Mouse (Mus musculus): ENCODE data around the gene Gtf2ird1. TPM values are rescaled to one million over a fixed set of nuclear protein-coding genes. Genes with fewer than 3 reads are reported as not detected.

Gene Gtf2ird1
- total RNA-seq, 2 experiments from 2014 or later: 22.8 to 25.4 TPM

DNA sequence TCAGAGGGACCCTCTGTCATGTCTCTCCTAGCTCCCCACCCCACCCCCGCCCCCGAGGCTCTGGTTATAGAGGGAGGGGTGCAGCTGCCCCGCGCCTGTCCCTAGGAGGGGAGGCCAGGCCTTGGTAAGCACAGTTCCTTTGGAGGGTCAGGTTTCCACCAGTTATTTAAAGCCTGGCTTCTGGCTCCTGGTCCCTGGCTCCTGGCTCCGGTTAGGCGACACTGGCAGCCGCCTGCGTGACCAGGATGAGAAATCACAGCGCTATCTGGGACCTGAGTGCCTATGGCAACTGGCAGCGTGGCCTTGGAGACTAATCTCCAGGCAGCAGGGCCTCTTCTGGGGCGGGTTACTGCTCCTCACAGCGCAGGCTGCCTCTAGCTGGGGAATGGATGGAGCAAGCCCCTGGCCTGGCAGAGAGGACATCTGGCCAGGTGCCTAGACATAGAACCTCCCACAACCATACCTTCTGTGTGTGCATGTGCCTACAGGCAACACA is 20.6 kb downstream of the Gtf2ird1 start:
- peak overlapping the region; percentile 18; the same call in 1 of the 2 replicates for H3K27ac ChIP-seq
- DNase-seq (ENCODE audit: low spot score in 2 of 2): peak; percentile 16 to 38
- no peak overlapping the region for H3K4me3 ChIP-seq
- TF ChIP-seq CTCF (conservative IDR thresholded peaks at IDR 0.05): no peak

- DNase-seq (ENCODE audit: low spot score in 2 of 2): no peak
- no peak overlapping the region for H3K27ac ChIP-seq
- no peak overlapping the region for H3K4me3 ChIP-seq
- TF ChIP-seq CTCF (conservative IDR thresholded peaks at IDR 0.05): no peak
Measured at GRCm38 (mm10) chr5:134433137-134433536, 23.4 kb downstream of the Gtf2ird1 start.

GRCm38 (mm10) chr5:134430087-134430486 is 26.4 kb downstream of the Gtf2ird1 start:
- no peak for DNase-seq (ENCODE audit: low spot score in 2 of 2)
- no peak overlapping the region for H3K4me3 ChIP-seq
- no peak for TF ChIP-seq CTCF (conservative IDR thresholded peaks at IDR 0.05)
- H3K27ac ChIP-seq: no peak overlapping the region

DNA sequence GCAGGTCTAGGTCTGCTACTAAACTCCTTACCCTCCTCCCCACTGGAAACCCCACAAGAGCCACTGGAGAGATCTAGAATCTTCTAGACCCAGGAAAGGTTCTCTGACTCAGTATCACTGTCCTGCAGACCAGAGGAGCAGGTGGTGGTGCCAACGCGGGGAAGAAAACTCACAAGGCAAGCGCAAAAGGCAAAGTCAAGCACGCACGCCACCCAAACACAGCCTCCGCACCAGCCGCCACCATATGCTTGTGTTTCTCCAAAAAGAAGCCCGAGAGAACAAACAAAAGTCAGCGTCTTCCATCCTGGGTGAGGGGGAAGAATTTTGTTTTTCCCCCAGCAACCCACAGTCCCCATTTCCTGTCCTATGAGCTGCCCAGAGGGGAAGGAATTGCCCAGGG is 28.9 kb downstream of the Gtf2ird1 start:
- H3K4me3 ChIP-seq: no peak overlapping the region
- H3K27ac ChIP-seq: no peak overlapping the region
- DNase-seq (ENCODE audit: low spot score in 2 of 2): peak; percentile 49 to 55
- no peak for TF ChIP-seq CTCF (conservative IDR thresholded peaks at IDR 0.05)

DNA sequence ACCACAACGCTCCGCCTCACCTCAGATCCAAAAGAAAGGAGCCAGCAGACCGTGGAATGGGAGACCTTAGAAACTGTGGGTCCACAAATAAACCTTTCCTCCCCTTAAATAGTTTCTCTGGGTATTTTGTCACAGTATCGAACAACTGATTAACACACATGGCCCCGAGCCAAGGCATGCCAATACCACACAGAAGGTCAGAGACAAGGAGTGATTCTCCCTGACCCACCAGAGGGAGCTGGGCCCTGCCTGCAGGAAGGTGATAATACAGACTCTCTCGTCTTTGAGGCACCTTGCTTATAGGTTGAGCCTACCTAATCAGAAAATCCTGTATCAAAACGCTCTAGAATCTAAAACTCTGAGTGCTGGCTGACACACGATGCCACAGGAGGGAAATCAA is 30.9 kb downstream of the Gtf2ird1 start:
- DNase-seq (ENCODE audit: low spot score in 2 of 2): no peak
- Histone ChIP-seq H3K4me3 (no peak overlapping the region), H3K27ac (no peak overlapping the region)
- no peak for TF ChIP-seq CTCF (conservative IDR thresholded peaks at IDR 0.05)

DNA sequence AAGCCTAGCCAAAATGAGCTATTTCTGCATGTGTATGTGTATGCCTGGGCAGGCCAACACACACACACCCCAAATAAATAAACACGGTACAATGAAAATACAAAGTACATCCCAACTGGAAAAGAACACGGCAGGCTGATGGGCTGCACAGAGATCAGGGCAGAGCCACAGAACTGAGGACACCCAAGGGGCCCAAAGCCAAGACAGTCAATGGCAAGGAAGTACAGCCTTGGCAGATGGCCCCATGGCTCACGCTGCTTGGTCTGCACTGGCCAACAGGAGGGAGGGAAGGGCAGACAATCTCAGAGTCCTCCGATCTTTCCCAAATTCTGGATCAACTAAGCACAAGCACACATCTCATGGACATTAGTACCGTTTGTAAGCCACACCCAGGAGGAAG is 32.6 kb downstream of the Gtf2ird1 start:
- DNase-seq (ENCODE audit: low spot score in 2 of 2): peak in 1 of 2 experiments; percentile 23
- Histone ChIP-seq H3K27ac (0 out of 2 replicates have a peak overlapping the region, but pooled peaks have one; percentile 18), H3K4me3 (no peak overlapping the region)
- TF ChIP-seq CTCF (conservative IDR thresholded peaks at IDR 0.05): no peak

- no peak for TF ChIP-seq CTCF (conservative IDR thresholded peaks at IDR 0.05)
- DNase-seq (ENCODE audit: low spot score in 2 of 2): no peak
- no peak overlapping the region for H3K27ac ChIP-seq
- H3K4me3 ChIP-seq: no peak overlapping the region
Measured at GRCm38 (mm10) chr5:134423372-134423771, 33.1 kb downstream of the Gtf2ird1 start.

- TF ChIP-seq CTCF (conservative IDR thresholded peaks at IDR 0.05): no peak
- DNase-seq (ENCODE audit: low spot score in 2 of 2): no peak
- Histone ChIP-seq H3K27ac (no peak overlapping the region), H3K4me3 (no peak overlapping the region)
Measured at GRCm38 (mm10) chr5:134422265-134422925, 34.1 kb downstream of the Gtf2ird1 start.

- no peak overlapping the region for H3K4me3 ChIP-seq
- H3K27ac ChIP-seq: no peak overlapping the region
- no peak for TF ChIP-seq CTCF (conservative IDR thresholded peaks at IDR 0.05)
- DNase-seq (ENCODE audit: low spot score in 2 of 2): peak in 1 of 2 experiments; percentile 23
Measured at GRCm38 (mm10) chr5:134421061-134421460, 35.5 kb downstream of the Gtf2ird1 start.

DNA sequence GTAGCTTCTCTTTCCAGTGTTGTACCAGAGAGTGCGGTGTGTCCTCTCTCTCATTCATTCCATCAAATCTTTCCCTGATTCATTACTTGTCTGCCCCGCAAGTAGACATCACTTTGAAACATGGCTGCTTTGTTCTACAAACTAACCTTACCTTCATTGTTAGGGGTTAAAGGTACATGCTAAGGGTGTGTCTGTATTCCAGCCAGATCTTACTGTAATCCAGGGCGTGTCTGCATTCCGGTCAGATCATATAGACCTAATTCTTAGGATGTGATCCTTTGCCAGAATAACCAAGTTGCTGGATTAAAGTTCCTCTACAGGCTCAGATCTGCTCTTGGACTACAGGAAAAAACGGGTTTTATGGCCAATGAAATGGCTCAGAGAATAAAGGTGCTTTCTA is 36.8 kb downstream of the Gtf2ird1 start:
- TF ChIP-seq CTCF (conservative IDR thresholded peaks at IDR 0.05): no peak
- DNase-seq (ENCODE audit: low spot score in 2 of 2): no peak

DNA sequence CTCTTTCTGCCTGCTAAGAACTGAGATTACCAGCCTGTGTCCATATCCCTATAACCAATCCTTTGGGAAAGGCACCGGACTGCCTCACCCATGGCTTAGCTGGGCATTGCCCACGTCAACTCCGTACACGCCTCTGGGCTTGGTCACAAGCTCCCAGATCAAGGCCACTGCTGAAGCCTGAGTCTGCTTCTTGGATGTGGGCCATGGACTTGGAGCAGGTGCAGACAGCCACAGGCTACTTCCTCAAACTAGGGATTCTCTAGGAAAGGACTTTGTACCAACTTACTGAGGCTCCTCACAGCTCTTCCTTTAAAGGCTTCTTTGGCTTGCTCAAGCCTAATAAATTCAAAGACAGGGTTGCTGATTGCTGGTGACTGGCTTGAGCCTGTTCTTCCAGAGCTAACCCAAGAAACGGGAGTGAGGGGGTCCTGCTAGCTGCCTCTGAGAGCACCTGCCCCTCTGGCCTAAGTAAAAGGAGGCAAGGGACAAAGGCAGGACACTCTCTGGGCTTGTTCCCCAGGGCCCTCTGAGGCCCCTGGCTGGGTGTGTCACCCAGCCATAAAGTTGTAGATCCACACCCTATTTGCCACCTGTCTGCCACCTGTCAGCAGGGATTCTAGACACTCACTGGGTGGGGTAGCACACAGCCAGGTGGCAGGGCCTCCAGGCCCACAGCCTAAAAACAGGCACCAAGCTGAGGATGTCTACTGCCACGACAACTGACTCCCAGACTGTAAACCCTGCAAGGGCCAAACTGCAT is 38.0 kb downstream of the Gtf2ird1 start:
- TF ChIP-seq CTCF (conservative IDR thresholded peaks at IDR 0.05): no peak
- no peak for DNase-seq (ENCODE audit: low spot score in 2 of 2)
- H3K27ac ChIP-seq: no peak overlapping the region
- no peak overlapping the region for H3K4me3 ChIP-seq

More for the DNA sequence above, 36.8 kb downstream of the Gtf2ird1 start:
- Histone ChIP-seq H3K27ac (no peak overlapping the region), H3K4me3 (no peak overlapping the region)

DNA sequence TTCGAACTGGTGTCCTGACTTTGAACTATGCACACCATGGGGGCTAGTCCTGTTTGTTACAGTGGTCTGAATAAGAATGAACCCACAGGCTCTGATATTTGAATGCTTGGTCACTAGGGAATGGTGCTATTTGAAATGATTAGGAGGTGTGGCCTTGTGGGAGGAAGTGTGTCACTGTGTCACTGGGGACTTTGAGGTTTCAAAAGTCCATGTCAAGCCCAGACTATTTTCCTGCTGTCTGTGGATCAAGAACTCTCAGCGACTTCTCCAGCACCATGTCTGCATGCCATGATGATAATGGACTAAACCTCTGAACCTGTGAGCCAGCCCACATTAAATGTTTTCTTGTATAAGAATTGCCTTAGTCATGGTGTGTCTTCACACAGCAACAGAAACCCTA is 44.2 kb downstream of the Gtf2ird1 start:
- no peak for DNase-seq (ENCODE audit: low spot score in 2 of 2)
- no peak overlapping the region for H3K27ac ChIP-seq
- TF ChIP-seq CTCF (conservative IDR thresholded peaks at IDR 0.05): no peak
- no peak overlapping the region for H3K4me3 ChIP-seq

DNA sequence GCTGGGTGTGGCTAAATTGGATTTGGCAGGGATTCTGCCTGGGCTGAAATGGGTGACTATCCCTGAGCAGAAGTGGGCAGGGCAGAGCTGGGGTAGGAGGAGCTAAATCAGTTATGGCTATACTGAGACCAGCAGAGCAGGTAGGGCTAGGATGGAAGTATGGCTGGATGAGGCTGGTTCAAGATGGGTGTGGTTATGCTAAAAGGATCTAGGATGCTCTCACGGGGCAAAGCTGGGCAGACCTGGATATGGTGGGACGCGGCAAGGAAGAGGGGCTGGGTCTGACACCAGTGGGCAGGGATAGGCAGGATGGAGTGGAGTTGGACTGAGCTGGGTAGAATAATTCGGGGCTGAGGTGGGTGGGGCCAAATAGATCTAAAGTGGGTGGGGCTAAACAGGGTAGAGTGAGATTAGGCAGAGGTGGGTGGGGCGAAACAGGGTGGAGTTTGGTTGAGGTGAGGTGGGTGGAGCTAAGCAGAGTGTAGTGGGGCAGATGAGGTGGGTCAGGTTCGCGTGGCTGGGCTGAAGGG is 46.1 kb downstream of the Gtf2ird1 start:
- H3K4me3 ChIP-seq: no peak overlapping the region
- DNase-seq (ENCODE audit: low spot score in 2 of 2): no peak
- H3K27ac ChIP-seq: no peak overlapping the region
- TF ChIP-seq CTCF (conservative IDR thresholded peaks at IDR 0.05): no peak
